Mouse (Mus musculus): Measurements from ENCODE around the gene Tnnt3. TPM values are rescaled to one million over a fixed set of nuclear protein-coding genes. Genes with fewer than 3 reads are reported as not detected.

Tnnt3 gene
- polyA plus RNA-seq, 1 experiment: 1.6 TPM

DNA sequence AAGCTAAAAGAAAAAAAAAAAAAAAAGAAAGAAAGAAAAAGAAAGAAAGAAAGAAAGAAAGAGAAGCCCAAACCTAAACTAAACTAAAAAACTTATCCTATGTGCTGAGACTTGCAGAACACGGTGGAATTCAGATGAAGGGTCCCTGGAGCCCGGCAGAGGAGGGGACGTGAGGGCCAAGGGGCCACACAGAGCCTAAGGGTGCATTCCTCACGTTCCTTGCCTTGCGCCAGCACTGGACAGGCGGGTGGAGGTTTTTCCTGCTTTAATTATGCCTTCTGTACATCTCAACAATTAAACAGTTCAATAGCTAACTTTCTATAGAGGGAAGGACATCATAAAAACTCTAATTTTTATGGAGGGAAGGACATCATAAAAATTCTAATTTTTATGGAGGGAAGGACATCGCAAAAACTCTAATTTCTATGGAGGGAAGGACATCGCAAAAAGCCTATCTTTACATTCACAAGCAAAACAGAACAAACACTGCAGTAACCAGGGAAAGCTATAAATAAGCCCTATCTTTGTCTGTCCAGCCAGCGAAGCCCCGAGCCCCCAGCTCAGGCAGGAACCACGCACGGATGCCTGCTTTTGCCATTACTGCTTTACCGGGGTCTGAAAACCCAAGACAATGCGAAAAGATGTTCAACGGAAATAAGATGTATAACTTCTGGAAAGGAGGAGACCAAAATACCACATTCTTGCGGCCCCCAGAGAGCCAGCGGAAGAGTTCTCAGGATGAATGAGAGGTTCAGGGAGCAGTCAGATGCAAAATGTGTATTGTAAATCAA, 24.8 kb downstream of the Tnnt3 start:
- no peaks in the 10 kb centered on the region for H3K27me3 ChIP-seq (ENCODE audit: control insufficient read depth, insufficient read depth, low read length)
- H3K27ac ChIP-seq (ENCODE audit: insufficient read depth, low read length): no peak overlapping the region
- no peak for DNase-seq (ENCODE audit: low read depth in 1 of 2, low spot score in 2 of 2)
- H3K36me3 ChIP-seq (ENCODE audit: control insufficient read depth, insufficient read depth, low read length): no peaks in the 10 kb centered on the region
- no peak for TF ChIP-seq CTCF (IDR thresholded peaks at IDR 0.05; ENCODE audit: extremely low read depth, insufficient read depth, insufficient read length, insufficient replicate concordance)
- TF ChIP-seq POLR2A (IDR thresholded peaks at IDR 0.05; ENCODE audit: low read depth, low read length): no peak
- H3K4me1 ChIP-seq (ENCODE audit: control insufficient read depth, insufficient read depth, insufficient read length): no peaks in the 10 kb centered on the region; the same call in 1 of the 2 replicates
- no peak overlapping the region for H3K4me3 ChIP-seq (ENCODE audit: extremely low read depth, insufficient read depth, insufficient read length)
- 73% methylated on average over 17 of the region's 17 CpGs for WGBS

DNA sequence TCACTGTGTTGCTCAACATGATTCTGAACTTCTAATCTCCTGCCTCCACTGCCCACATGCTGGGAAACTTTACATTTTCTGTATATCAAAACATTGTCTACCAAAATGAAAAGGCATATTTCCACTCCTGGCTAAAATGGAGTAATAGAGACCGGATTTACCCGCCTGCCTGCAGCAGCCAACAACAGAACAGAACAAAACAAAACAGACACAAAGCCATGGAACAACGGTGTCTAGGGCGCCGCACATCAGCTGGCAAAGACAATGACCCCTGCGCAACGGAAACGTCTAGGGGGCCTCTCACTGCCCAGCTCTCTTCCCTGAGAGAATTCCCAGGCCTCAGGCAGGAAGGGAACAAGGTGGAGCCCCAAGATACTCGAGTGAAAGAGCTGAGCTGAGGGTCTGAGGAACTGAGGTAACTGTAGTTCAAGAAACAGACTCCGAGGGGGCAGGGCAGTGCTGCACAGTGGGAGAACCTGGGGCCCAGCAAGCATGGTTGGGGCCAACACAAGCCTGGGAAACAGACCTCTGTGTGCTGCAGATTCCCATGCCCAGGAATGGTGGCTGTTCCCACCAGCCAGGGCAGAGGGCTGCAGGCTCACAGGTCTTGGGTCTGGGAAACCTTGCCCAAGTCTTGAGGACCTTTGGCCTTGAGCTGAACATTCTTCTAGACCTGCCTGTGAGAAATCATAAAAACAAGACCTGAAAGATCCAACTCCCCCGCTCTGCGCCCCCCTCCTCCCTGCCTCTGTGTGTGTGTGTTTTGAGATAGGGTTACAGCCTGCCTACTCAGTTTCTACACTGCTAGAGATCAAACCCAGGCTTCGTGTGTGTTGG, 26.9 kb downstream of the Tnnt3 start:
- no peaks in the 10 kb centered on the region for H3K27me3 ChIP-seq (ENCODE audit: control insufficient read depth, insufficient read depth, low read length)
- DNase-seq (ENCODE audit: low read depth in 1 of 2, low spot score in 2 of 2): no peak
- TF ChIP-seq POLR2A (IDR thresholded peaks at IDR 0.05; ENCODE audit: low read depth, low read length) (no peak), CTCF (IDR thresholded peaks at IDR 0.05; ENCODE audit: extremely low read depth, insufficient read depth, insufficient read length, insufficient replicate concordance) (no peak)
- no peak overlapping the region for H3K27ac ChIP-seq (ENCODE audit: insufficient read depth, low read length)
- H3K4me1 ChIP-seq (ENCODE audit: control insufficient read depth, insufficient read depth, insufficient read length): no peaks in the 10 kb centered on the region; the same call in 1 of the 2 replicates
- 71% methylated on average over 13 of the region's 13 CpGs for WGBS
- H3K36me3 ChIP-seq (ENCODE audit: control insufficient read depth, insufficient read depth, low read length): no peaks in the 10 kb centered on the region
- H3K4me3 ChIP-seq (ENCODE audit: extremely low read depth, insufficient read depth, insufficient read length): no peak overlapping the region

- Histone ChIP-seq H3K36me3 (ENCODE audit: control insufficient read depth, insufficient read depth, low read length) (no peaks in the 10 kb centered on the region), H3K27ac (ENCODE audit: insufficient read depth, low read length) (no peak overlapping the region), H3K4me1 (ENCODE audit: control insufficient read depth, insufficient read depth, insufficient read length) (peaks cover 8% of the 10 kb centered on the region; the same call in 1 of the 2 replicates), H3K4me3 (ENCODE audit: extremely low read depth, insufficient read depth, insufficient read length) (no peak overlapping the region), H3K27me3 (ENCODE audit: control insufficient read depth, insufficient read depth, low read length) (no peaks in the 10 kb centered on the region)
- no peak for DNase-seq (ENCODE audit: low read depth in 1 of 2, low spot score in 2 of 2)
- TF ChIP-seq CTCF (IDR thresholded peaks at IDR 0.05; ENCODE audit: extremely low read depth, insufficient read depth, insufficient read length, insufficient replicate concordance): no peak
- no peak for TF ChIP-seq POLR2A (IDR thresholded peaks at IDR 0.05; ENCODE audit: low read depth, low read length)
- 89% methylated on average over 10 of the region's 10 CpGs for WGBS
Observed at GRCm38 (mm10) chr7:142529350-142529749, 30.7 kb downstream of the Tnnt3 start.

DNA sequence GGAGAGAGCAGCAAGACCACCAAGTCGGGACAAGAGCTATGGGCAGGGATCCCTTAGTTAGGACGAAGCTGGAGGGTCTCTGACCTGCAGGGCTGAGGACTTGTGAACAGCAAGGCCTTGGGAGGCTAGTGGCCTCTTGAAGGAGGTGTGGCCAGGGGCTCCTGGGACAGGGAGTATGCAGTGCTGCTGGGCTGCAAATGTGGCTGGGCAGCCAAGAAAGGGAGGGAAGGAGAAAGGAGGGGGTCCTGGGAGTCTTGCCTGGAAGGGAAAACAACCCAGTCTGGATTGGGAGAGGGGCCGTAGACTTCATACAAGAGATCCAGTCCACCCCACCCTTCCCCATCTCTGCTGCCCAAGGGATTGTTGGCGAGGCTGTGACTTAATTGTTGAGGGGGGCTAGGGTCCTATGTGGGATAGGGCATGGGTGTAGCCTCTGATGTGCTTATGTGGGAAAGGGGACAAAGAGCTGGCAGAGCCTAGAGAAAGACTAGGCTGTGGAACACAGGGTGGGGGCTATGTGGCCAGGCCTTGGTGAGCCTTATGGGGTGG, 33.4 kb downstream of the Tnnt3 start:
- Histone ChIP-seq H3K36me3 (ENCODE audit: control insufficient read depth, insufficient read depth, low read length) (no peaks in the 10 kb centered on the region; the same call in 1 of the 2 replicates), H3K27ac (ENCODE audit: insufficient read depth, low read length) (no peak overlapping the region), H3K27me3 (ENCODE audit: control insufficient read depth, insufficient read depth, low read length) (no peaks in the 10 kb centered on the region), H3K4me1 (ENCODE audit: control insufficient read depth, insufficient read depth, insufficient read length) (peaks cover 9% of the 10 kb centered on the region; the same call in 1 of the 2 replicates), H3K4me3 (ENCODE audit: extremely low read depth, insufficient read depth, insufficient read length) (no peak overlapping the region)
- 94% methylated on average over 4 of the region's 4 CpGs for WGBS
- no peak for TF ChIP-seq CTCF (IDR thresholded peaks at IDR 0.05; ENCODE audit: extremely low read depth, insufficient read depth, insufficient read length, insufficient replicate concordance)
- no peak for TF ChIP-seq POLR2A (IDR thresholded peaks at IDR 0.05; ENCODE audit: low read depth, low read length)
- DNase-seq (ENCODE audit: low read depth in 1 of 2, low spot score in 2 of 2): no peak

- Histone ChIP-seq H3K27ac (ENCODE audit: insufficient read depth, low read length) (peak within 1 kb of the TSS; percentile 77), H3K27me3 (ENCODE audit: control insufficient read depth, insufficient read depth, low read length) (no peaks in the 10 kb centered on the region), H3K36me3 (ENCODE audit: control insufficient read depth, insufficient read depth, low read length) (peaks cover 1% of the 10 kb centered on the region; the same call in 1 of the 2 replicates), H3K4me3 (ENCODE audit: extremely low read depth, insufficient read depth, insufficient read length) (peak within 1 kb of the TSS; percentile 81), H3K4me1 (ENCODE audit: control insufficient read depth, insufficient read depth, insufficient read length) (peaks cover 9% of the 10 kb centered on the region; the same call in 1 of the 2 replicates)
- DNase-seq (ENCODE audit: low read depth in 1 of 2, low spot score in 2 of 2): no peak
- no peak for TF ChIP-seq POLR2A (IDR thresholded peaks at IDR 0.05; ENCODE audit: low read depth, low read length)
- no peak for TF ChIP-seq CTCF (IDR thresholded peaks at IDR 0.05; ENCODE audit: extremely low read depth, insufficient read depth, insufficient read length, insufficient replicate concordance)
- 4% methylated on average over 11 of the region's 17 CpGs for WGBS
Observed at GRCm38 (mm10) chr7:142532671-142533058, 34.0 kb downstream of the Tnnt3 start, which contains the start of gene Mrpl23. Mrpl23 (plus strand) TSS chr7:142532686.

- WGBS: under 1% methylated on average over 43 of the region's 44 CpGs
- Histone ChIP-seq H3K36me3 (ENCODE audit: control insufficient read depth, insufficient read depth, low read length) (peaks cover 1% of the 10 kb centered on the region; the same call in 1 of the 2 replicates), H3K27ac (ENCODE audit: insufficient read depth, low read length) (peak overlapping the region; percentile 77), H3K4me3 (ENCODE audit: extremely low read depth, insufficient read depth, insufficient read length) (peak overlapping the region; percentile 81), H3K27me3 (ENCODE audit: control insufficient read depth, insufficient read depth, low read length) (no peaks in the 10 kb centered on the region), H3K4me1 (ENCODE audit: control insufficient read depth, insufficient read depth, insufficient read length) (peaks cover 9% of the 10 kb centered on the region; the same call in 1 of the 2 replicates)
- TF ChIP-seq CTCF (IDR thresholded peaks at IDR 0.05; ENCODE audit: extremely low read depth, insufficient read depth, insufficient read length, insufficient replicate concordance) (peak; percentile 92), POLR2A (IDR thresholded peaks at IDR 0.05; ENCODE audit: low read depth, low read length) (no peak; the same call in 1 of the 2 replicates)
- DNase-seq (ENCODE audit: low read depth in 1 of 2, low spot score in 2 of 2): peak; percentile 68 to 76
Observed at GRCm38 (mm10) chr7:142533059-142533855, 34.6 kb downstream of the Tnnt3 start.
